Mouse (Mus musculus) thymus, adult 2 months (tissue): ENCODE measurements around the gene Osbpl10. TPM values are rescaled to one million over a fixed set of nuclear protein-coding genes. Genes with fewer than 3 reads are reported as not detected.

Experiments used
- DNase-seq: peaks from one replicate; pipeline ENCODE4 v3.0.0; 2021
- H3K27ac ChIP-seq: fragments of 200-500 bp; 2 replicates; pipeline ENCODE4 v1.5.1; 2012; ENCODE audit warnings: low read length, control low read depth; ENCODE audit not compliant: control insufficient read depth, insufficient read depth
- H3K27me3 ChIP-seq: fragments of 200-500 bp; 2 replicates; pipeline ENCODE4 v1.6.1; 2012; ENCODE audit warnings: mild to moderate bottlenecking, low read length, moderate library complexity, mixed read lengths; ENCODE audit not compliant: control insufficient read depth, insufficient read depth
- H3K36me3 ChIP-seq: fragments of 200-500 bp; 2 replicates; pipeline ENCODE4 v1.6.1; 2012; ENCODE audit warnings: mild to moderate bottlenecking, low read length, moderate library complexity; ENCODE audit not compliant: control insufficient read depth, insufficient read depth
- H3K4me1 ChIP-seq: fragments of 200-500 bp; replicated peaks from 2 replicates; pipeline ENCODE4 v1.6.1; 2012; ENCODE audit warnings: low read length; ENCODE audit not compliant: control insufficient read depth, insufficient read depth
- H3K4me3 ChIP-seq: fragments of 200-500 bp; 2 replicates; pipeline ENCODE4 v1.5.1; 2012; ENCODE audit warnings: mild to moderate bottlenecking, low read length, control low read depth, moderate library complexity; ENCODE audit not compliant: control insufficient read depth, insufficient read depth
- CTCF ChIP-seq: fragments of 200-500 bp; IDR thresholded peaks from 2 replicates; pipeline ENCODE4 v1.5.1; 2012; ENCODE audit warnings: mild to moderate bottlenecking, control low read depth, low read length, moderate library complexity, borderline replicate concordance; ENCODE audit not compliant: control insufficient read depth, poor library complexity, insufficient read depth; ENCODE audit errors: extremely low read depth
- POLR2A ChIP-seq: fragments of 200-500 bp; IDR thresholded peaks from 2 replicates; pipeline ENCODE4 v1.6.1; 2012; ENCODE audit warnings: mild to moderate bottlenecking, low read length, control low read depth, moderate library complexity; ENCODE audit not compliant: control insufficient read depth, poor library complexity, insufficient read depth; ENCODE audit errors: extremely low read depth
- WGBS: fragments of 180-500 bp; shearing (Covaris S2); methylation state at CpG from one replicate; pipeline ENCODE4 v1.1.7; 2018; 5-methylcytosine and 5-hydroxymethylcytosine counted together
- polyA plus RNA-seq: library from polyadenylated mRNA; depleted of rRNA; stranded (reverse); fragments of >200 nt; gene quantifications from 2 replicates; pipeline ENCODE4 v1.2.3, GENCODE M21; 2012

Osbpl10 gene
- polyA plus RNA-seq, 1 experiment, result 10.3 TPM

DNA sequence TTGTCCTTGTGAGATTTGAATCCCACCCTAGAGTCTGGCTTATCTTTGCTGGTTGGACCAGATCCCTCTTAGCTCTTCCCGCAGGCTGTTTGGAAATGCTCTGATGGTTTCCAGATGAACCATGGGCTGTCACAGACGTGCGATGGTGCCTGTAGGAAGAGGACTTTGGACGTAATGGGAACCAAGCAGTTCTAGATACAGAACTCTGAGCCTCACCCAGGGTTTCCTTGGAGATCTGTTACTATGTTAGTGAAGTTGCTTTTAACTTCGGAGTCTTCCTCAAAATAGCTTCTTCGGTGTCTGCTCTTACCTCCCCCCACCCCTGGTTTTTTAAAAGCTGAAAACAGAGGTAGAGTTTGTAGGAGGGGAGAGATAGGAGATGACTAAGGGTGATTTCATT is 1.6 kb downstream of the Osbpl10 start:
- TF ChIP-seq CTCF (no peak), POLR2A (no peak)
- 76% methylated on average over 6 of the region's 6 CpGs for WGBS
- Histone ChIP-seq H3K4me3 (no peak overlapping the region), H3K27me3 (peaks cover 15% of the 10 kb centered on the region; the same call in 1 of the 2 replicates), H3K36me3 (no peaks in the 10 kb centered on the region), H3K4me1 (no peaks in the 10 kb centered on the region; the same call in 1 of the 2 replicates), H3K27ac (no peak overlapping the region)
- no peak for DNase-seq

DNA sequence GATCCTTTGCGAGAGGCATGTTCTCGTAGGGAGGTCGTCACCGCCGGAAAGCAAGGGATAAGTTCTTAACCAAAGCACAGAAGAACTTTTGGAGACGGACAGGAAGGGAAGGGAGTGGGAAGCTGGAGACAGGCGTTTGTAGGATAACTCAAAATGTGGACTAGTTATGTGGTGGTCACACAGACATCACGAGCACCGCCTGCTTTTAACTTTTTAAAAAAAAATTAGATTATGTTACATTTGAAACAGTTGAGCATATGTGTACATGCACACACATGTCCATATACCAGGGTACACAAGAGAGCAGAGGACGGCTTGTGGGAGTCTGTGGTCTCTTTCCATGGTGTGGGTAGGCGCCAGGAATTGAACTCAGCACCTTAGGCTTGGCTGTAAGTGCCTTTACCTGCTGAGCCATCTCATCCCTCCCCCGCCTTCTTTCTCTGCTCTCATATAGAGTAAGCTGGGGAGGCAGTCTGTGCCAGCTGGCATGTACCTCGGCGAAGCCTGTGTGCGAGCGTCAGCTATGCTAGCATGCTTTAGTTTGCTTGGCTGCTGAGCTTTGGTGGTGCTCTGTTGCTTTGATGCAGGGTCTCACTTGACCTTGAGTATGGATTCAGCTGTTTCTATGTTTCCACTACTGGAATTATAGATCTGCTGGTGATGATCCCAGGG is 4.5 kb downstream of the Osbpl10 start, which contains the start of gene Rps27rt:
Rps27rt (minus strand) TSS at position 51 of the 672 bp plus-strand sequence.
- no peak for TF ChIP-seq CTCF
- no peak for TF ChIP-seq POLR2A
- Histone ChIP-seq H3K36me3 (no peaks in the 10 kb centered on the region), H3K4me3 (no peak within 1 kb of the TSS), H3K27ac (no peak within 1 kb of the TSS), H3K4me1 (no peaks in the 10 kb centered on the region; the same call in 1 of the 2 replicates), H3K27me3 (peaks cover 9% of the 10 kb centered on the region; the same call in 1 of the 2 replicates)
- DNase-seq, result no peak
- WGBS, result 95% methylated on average over 16 of the region's 16 CpGs

DNA sequence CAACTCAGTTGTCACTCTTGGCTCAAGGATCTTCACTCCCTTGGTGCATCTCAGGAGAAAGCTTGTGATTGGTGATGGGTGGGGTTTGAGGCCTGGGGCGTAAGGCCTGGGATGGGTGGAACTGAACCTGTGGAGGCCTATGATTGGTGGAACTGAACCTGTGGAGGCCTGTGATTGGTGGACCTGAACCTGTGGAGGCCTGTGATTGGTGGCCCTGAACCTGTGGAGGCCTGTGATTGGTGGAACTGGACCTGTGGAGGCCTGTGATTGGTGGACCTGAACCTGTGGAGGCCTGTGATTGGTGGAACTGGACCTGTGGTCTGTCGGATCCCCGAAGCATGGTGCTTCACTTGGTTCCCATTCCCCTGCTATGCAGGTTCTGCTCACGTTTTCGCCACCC is 7.4 kb downstream of the Osbpl10 start:
- no peak for TF ChIP-seq CTCF
- TF ChIP-seq POLR2A, result no peak
- no peak overlapping the region for H3K4me3 ChIP-seq
- DNase-seq, result no peak
- no peaks in the 10 kb centered on the region for H3K4me1 ChIP-seq
- 98% methylated on average over 5 of the region's 5 CpGs for WGBS
- H3K27ac ChIP-seq, result no peak overlapping the region
- no peaks in the 10 kb centered on the region for H3K36me3 ChIP-seq
- no peaks in the 10 kb centered on the region; the same call in 1 of the 2 replicates for H3K27me3 ChIP-seq

DNA sequence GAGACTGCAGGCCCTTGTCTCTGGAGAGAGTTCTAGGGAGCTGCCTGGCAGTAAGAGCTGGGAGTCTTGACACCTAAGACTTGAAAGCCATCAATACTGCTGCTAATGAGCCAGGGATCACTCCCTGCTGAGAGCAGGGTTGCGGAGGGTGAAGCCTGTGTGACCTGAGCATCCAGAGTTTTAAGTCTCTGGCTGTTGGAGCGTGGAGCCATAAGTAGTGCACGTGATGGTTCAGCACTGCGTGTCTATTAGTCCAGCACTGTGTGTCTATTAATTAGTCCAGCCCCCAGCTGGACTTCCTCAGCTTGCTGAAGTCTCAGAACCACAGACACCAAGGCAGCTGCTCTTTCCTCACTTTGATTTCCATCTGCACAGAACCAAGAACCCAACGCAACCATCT is 8.0 kb downstream of the Osbpl10 start:
- no peaks in the 10 kb centered on the region for H3K4me1 ChIP-seq
- WGBS, result 97% methylated on average over 5 of the region's 5 CpGs
- H3K36me3 ChIP-seq, result no peaks in the 10 kb centered on the region
- no peak for DNase-seq
- TF ChIP-seq CTCF (no peak), POLR2A (no peak)
- H3K27me3 ChIP-seq, result no peaks in the 10 kb centered on the region
- no peak overlapping the region for H3K4me3 ChIP-seq
- H3K27ac ChIP-seq, result no peak overlapping the region

DNA sequence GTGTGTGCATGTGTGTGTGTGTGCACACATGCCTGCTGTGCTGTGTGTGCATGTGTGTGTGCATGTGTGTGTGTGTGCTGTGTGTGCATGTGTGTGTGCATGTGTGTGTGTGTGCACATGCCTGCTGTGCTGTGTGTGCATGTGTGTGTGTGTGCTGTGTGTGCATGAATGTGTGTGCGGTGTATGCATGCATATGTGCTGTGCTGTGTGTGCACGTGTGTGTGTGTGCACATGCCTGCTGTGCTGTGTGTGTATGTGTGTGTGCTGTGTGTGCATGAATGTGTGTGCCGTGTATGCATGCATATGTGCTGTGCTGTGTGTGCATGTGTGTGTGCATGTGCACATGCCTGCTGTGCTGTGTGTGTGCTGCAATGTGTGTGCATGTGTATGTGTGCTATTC is 9.7 kb downstream of the Osbpl10 start:
- H3K36me3 ChIP-seq, result no peaks in the 10 kb centered on the region
- TF ChIP-seq CTCF, result no peak
- no peak for DNase-seq
- H3K4me3 ChIP-seq, result no peak overlapping the region
- no peak overlapping the region for H3K27ac ChIP-seq
- WGBS, result 97% methylated on average over 3 of the region's 3 CpGs
- H3K4me1 ChIP-seq, result no peaks in the 10 kb centered on the region
- H3K27me3 ChIP-seq, result no peaks in the 10 kb centered on the region

DNA sequence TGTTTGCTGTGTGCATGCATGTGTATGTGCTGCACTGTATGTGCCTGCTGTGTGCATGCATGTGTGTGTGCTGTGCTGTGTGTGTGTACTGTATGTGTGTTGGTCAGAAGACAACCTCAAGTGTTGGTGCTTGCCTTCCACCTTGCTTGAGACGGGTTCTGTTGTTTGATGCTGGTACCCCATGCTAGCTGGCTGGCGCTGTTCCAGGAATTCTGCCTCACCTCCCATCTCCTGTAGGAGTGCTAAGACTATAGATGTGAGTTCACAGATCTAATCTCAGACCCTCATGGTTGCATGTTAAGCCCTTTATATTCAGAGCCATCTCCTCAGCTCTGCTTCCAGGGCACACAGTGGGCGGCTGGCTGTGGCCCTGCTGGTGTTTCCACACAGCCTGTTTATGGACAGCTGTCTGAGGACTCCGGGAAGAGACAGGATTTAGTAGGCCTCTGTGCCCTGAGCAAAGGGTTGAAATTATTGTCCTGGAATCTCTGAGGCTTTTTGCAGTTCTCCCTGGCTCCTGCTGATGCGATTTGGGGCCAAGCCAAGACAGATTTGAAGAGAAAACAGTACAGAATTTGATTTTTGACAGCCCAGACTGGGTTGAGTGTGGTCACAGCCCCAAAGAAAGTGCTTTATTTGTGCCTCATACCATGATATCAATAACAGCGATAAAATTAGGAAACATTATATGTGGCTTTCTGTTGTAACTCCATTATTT is 10.4 kb downstream of the Osbpl10 start:
- Histone ChIP-seq H3K27me3 (no peaks in the 10 kb centered on the region), H3K36me3 (no peaks in the 10 kb centered on the region), H3K4me1 (no peaks in the 10 kb centered on the region), H3K27ac (no peak overlapping the region), H3K4me3 (no peak overlapping the region)
- 95% methylated on average over 6 of the region's 6 CpGs for WGBS
- TF ChIP-seq CTCF, result no peak
- no peak for TF ChIP-seq POLR2A
- no peak for DNase-seq
